Mouse (Mus musculus) retina, embryonic 14.5 days (tissue): ENCODE measurements at regions not wholly inside any gene's neighbourhood (a gene's known extent, or its start where the extent isn't known, plus 50 kb on each side); places are given as distances from the start of the nearest gene placed in this dataset.

Experiments used
- DNase-seq: peaks from one replicate; pipeline ENCODE4 v3.0.0-alpha.2; 2015; ENCODE audit warnings: low spot score

DNA sequence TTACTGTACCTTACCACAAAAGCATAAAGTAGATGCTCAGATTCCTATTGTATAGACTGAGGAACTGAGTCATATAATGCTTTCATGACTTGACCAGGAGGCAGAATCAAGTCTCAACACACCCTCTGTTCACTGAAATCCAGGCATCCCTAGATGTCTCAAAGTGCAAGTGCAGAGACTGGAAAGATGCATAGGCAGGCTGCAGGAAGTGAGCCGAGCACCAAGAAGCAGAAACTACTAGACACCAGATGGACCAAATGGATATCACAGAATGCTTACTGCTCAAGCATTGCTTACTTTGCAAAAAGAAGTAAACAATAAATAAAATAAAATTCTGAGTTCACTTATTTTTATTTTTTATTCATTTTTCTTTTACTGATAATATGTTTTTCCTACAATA, 143.0 kb upstream of the Cpeb2 start:
- DNase-seq, result no peak

DNA sequence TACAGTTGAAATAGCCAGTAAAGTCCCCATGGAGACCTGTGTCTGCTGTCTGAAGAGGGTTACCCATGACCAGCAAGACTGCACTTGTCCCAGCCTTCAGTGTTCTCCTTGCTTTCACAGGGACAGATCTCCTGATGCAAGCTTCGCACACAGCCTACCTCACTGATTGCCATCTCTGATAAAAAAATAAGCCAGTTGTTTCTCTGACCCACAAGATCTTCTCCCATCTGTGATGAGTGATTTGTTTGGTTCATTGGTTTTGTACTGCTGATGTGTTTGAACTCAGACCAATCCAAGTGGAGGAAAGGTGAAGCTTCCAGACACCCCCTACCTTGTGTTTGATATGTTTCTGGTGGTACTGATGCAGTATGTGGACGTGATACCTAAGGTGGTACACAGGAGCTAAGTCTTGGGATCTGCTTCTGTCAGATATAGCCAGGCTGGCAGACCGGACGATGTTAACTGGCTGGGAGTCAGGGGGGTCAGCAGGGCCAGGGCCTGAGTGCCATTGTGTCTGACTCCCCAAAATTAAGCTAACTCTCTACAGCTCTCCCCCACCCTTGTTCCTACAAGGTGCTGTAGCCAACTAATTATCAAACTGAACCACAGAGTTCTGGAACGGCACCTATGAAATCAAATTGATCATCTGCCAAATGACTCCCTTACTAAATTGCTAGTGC, 139.2 kb upstream of the Cpeb2 start:
- no peak for DNase-seq

DNA sequence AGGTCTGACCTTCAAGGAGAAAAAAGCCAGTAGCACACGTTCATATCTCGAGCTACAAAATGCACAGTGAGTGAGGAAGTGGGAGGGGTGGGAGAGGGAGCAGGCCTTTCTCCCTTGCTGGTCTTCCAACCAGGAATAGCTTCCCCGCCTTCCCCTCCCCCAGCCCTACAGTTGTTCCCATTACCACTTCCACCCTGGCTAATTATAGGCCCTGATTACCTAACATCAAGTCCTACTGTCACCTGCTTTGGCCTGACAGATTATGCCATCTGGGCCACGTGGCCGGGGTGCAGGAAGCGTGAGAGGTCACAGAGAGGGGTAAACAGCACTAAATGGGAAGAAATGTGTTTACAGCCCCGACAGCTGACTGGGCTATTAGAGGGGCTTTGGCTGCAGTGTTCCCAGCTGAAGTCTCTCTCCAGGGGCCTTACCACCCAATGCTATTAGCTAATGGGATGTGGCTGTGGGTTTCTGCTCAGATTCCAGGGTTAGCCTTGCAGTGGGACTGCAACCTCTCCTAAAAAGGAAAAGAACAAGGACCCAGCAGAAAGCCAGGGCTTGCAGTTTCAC, 138.6 kb upstream of the Cpeb2 start:
- DNase-seq, result peak; percentile 65

DNA sequence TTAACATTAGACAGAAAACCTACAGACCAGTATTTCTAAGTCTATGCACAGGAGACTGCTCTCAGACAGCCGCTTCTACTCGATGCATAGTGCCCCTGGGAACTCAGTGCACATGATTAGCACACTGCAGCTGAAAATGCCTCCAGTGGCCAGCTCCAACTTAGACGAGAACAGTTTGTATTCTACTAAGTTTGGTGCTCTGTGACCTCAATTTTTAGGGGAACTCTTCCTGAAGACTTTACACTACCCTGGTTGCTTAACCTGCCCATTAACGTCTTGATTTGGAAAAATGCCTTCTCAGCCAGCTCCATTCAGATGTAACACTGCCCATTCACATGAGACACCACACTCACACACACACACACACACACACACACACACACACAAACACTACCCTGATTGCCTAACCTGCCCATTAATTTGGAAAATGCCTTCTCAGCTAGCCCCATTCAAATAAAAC, 130.9 kb upstream of the Cpeb2 start:
- DNase-seq, result peak; percentile 17

DNA sequence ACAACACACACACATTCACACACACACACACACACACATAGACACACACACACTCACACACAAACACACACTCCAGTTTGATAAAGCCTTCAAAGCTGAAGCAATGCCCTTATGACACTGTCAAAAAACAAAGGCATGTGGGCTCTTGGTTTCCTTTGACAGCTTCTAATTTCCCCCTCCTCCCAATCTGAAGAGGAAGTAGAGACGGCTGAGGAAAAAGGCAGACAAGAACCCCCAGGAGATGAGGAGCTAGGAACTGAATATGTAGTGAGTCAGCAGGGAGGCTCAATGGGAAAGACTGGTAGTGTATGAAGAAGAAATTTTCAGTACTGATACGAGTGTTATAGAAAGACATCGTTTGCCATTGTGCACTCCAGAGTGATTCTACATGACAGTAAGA, 130.4 kb upstream of the Cpeb2 start:
- DNase-seq, result no peak

DNA sequence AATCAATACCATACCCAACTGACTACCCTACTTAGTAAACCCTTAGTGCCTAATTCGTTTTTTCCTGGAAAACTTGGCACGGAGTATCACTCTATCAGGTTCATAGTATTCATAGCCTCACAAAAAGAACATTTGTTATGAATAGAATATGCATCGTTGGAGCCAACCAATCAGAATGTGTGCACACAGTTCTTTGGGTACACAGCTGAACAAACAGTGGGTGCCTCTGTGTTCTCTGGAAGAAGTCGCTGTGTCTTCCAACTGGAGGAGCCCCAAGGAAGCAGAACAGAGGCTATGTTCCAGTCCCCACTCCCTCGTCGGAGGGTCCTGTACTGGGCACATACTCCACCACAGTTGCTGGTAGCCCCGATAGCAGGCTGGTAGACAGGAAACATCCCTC, 129.2 kb upstream of the Cpeb2 start:
- no peak for DNase-seq

DNA sequence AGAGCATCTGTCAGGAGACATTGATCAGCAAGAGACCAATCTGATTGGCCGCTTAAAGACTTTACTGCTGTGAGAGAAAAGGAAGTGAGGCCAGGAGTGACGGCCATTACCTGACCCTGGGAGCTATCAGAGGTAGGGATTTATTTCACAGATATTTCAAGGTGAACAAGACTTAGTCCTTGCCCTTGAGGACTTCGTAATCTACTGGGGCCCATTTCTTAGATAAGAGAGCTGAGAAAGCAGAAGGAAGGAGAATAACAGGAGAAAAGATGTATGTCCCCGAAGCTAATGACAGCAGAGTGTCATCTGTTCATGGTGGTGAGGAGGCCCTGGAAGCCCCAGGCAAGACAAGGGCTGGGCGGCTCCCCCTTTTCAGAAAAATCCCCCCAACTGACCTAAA, 127.4 kb upstream of the Cpeb2 start:
- DNase-seq, result no peak

DNA sequence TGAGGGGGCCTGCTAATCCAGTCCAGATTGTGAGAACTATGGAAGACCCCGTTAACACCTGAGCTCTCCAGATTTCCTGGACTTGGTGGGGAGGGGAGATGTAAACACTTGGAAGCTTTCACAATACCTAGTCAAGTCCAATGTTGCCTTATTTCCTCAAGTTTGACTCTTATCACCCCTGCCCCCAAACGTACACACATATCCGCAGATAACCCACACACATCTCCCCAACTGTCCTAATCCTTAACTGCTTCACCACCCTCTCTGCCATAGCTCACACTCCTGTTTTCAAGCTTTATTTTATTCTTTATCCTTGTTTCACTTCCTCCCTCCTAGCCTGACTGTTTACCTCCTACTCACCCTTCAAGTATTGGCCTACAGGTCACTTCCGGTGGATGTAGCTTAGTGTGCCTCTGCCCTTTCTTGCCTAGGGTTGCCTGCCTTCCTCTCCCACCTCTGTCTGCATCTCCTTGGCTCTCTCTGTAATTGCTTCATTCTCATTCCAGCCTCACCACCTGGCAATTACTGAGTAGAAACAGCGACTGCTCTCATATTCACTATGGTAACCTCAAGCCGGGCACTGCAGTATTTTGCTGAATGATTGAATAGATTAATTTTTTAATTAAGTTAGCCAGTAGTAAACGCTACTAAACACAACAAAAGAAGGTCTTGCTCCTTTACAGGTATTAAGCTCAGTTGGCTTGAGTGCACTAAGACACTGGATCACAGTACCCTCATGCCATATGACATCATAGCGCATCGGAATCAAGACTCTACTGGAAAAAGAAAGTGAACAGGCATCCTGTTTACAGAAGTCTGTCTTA, 125.3 kb upstream of the Cpeb2 start:
- no peak for DNase-seq

DNA sequence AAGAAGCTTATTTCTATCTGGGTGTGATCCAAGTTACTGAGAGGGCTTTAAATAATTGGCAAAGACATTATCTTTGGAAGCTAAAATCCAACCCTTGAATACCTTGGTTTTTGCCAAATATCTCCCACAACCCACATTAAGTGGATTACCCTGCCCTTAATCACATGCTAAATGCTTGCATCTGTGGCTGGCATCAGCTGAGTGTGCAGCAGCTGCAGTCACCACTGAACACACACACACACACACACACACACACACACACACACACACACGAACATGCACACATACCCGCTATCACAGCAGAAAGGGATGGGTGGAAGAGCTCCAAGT, 124.7 kb upstream of the Cpeb2 start:
- DNase-seq, result no peak

DNA sequence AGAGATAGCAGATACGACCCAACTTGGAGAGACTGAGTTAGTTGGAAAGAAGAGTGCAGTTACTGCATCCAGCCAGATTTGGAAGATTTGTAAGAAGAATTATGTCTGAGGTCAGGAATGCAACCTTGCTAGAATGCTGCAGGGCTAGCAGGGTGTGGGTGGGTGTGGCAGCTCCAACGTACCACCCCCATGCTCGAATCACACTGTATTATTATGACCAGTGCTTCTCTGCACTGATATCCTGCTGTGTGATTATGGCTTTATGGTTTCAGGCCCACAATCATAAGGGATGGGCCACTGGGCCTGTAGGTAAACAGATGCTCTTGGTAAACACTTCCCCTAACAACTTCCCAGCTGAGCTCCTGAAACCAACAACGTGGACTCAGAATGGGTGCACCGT, 122.8 kb upstream of the Cpeb2 start:
- no peak for DNase-seq

DNA sequence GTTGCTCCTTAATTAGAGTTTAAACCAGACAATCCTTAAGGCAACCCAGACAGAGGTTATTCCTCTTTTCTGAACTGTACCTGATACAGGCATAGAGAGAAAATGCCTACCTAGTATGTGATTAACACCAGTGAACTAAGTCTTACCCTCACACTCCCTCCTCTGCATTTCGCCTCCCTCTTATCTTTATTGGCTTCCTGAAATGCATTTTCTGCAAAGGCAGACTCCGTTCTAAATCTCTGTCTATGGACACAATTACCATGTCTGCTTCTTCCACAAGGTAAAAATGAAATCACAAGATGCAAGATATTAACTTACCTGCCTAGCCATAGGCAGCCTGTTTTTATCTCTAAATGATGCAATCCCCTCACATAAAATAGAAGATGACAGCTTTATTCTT, 121.2 kb upstream of the Cpeb2 start:
- no peak for DNase-seq

DNA sequence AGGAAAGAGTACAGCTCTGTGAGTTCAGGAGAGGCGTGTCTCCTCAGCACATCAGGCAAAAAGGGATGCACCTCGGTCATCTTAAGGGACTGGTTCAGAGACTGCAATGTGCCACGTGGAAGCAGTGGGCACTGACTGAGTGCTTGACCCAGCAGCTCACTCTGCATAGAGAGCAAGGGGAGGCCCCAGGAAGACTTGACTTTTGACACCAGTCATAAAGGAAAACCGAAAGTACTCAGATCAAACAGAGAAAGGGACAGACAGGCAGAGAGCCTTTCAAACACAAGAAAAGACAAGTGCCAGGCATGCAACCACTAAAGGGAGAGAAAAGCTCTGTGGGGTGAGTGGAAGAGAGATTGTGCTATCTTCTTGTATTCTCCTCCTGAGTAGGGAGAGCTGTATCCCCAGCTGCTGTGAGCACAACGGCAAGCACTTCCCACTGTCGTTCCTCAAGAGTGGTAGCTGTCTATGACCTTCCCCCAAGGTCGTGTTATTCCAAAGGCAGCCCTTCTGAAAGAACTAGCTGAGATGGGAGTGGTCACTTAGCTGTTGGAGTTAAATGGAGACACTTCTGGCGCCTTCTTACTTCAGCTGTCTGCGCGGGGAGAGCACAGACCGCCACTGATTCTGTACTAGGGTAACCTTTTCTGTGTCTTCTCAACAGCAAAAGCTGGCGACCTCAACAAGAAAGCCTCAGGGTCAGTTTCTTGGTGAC, 119.4 kb upstream of the Cpeb2 start:
- no peak for DNase-seq

DNA sequence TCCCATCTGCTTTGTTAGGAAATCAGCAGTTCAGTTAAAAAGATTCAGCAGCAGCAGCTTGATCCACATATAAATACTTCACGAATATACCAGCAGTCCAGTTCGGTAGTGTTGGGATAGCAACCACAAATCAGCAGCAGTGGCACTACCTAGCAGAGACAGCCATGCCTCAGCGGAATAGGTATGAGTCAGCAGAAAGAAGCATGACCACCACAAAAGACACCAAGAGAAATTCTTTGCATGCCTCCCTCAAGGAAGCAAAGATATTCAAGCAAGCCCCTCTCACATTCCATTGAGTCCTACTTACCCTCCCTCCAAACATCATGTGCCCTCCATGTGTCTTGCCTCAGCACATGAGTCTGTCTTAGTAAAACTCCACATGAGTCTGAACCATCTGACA, 117.5 kb upstream of the Cpeb2 start:
- no peak for DNase-seq

DNA sequence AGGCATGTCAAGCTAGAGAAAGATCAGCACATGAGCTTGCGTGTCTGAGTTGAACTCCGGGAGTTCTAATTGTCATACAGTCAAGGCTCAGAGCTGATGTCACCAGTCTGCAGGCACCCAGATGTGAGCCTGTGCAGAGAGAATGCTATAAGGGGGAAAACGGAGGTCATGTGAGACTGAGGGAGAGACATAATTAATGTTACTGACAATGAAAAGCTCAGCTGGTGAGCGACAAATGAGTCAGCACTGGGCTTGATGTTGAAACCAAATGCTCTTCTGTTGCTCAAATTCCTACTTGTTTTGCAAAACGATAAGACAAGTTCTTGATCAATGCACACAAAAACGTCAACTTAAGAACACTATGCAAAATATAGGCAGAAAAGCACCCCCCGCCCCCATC, 116.1 kb upstream of the Cpeb2 start:
- DNase-seq, result no peak

DNA sequence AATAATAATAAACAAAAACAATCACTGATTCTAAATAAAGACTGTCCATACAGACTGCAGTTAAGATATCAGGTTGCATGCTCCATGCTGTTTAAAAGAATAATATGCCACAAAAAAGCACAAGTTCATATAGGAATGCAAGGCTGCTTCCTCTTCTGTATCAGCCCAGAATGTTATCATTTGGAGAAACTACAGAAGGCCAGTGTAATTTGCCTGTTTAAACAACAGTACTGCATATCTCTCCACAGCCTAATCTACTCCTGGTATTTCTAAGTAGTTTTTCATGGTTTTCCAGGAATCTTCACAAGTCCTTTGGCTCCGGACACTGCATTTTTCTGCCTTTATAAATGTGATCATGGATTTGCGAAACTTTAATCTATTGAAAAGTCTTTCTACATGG, 111.9 kb upstream of the Cpeb2 start:
- DNase-seq, result no peak

DNA sequence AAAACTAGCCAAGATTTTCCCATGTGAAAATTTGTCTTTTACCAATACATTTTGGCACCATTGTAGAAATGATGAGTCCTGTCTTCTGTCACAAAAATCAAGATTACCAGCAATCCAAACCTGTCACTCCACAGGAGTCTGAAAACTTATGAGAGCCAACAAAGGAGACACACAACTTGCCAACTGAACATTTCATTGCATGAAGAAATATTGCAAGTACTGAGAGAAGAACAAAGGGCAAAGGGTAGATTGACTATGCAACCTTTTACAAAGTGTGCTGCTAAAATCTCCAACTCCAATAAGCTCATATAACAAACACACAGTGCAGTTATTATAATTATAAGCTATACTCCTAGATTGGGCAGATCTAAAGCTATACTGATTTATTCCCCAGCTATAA, 108.7 kb upstream of the Cpeb2 start:
- no peak for DNase-seq

DNA sequence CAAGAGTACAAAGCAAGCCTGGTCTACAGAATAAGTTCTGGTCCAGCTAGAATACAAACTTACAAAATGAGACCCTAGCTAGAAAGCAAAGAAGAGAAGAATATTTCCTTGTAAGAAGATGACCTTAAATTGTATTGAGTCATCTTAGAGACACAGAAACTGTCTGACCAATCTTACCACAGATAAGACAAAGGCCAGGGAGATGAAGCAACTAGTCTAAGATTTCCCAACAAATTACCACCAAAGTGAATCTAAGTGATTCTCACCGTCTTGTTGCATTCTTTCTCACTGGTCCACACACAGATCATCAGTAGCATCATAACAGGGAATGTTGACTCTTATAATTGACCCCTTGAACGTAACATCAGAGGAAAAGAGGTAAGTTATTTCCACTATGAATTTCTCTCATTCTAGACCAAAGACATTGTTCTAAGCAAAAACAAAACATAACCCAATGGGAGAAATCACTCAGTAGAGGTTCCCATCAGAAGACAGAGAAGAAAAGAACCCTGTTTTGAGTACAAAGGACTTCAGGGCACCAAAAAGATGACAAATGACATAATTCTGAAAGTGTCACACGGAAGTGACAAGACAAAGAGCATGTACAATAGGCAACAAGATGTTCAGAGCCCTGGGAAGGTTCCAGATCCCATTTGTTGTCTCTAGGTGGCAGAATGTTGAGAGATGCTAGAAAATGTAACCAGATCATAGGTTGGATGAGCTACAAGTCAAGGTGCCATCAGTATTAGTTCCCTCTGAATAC, 107.0 kb upstream of the Cpeb2 start:
- DNase-seq, result no peak

DNA sequence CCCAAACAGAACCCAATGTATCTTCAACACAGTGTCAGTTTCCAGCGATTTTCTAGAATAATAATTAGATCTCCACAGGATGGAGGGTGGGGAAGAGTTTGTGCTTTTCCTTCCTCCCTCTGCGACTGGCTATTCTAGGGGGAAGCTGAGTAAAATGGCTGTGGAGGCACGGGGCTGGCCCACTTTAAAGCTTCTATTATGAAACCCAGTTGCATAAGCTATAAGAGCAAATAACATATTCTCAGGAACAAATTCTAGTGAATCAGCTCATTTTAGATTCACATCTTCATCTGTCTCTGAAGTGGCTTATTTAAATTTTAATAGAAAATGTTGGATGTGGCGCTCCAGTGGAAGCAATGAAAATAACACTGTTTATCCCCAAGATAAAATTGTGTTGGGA, 102.6 kb upstream of the Cpeb2 start:
- DNase-seq, result no peak

DNA sequence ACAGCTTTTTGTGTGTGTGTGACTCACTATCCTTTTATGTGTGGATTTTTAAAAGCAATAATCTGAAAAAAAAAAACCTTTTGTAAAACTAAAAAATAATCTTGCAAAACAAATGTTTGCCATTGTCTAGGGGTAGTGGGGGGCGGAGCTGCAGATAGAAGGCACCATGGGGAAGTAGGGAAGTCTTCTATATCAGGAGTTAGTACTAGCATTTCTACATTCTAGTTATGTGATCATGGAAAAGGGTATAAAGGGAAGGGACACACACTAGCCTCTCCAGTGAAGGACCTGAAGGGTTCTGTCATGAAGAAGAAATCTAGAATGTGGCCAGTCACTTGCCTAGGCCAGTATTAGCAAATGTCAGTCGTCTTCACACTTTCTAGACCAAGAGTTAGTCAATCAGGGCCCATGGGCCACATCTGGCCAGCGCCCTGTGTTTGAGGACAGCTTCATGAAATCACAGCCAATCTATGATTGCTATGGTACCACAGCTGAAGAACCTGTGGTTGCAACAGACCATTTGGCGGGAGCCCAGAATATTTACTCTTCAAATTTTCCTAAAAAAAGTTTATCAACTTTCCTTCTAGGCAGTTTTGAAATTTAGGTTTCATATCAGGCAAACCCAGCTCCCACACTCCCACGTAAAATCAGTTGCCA, 101.9 kb upstream of the Cpeb2 start:
- DNase-seq, result no peak

DNA sequence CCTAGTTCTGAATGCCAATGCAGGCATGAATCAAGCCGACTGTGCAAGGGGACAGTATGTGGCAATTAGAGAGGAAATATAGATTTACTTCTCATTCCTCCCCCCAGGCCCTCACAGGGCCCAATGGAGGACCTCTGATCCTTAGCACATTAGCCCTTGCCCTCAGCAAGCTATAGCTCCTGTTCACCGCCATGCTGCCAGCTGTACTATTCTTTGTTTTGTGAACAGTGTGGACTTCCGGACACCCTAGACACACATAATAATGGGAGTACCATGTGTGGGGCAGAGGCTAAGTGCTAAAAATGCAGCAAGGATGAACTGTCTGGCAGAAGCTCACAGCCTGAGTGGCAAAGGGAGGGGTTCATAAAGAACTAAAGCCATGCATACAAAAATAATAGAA, 99.3 kb upstream of the Cpeb2 start:
- DNase-seq, result no peak

DNA sequence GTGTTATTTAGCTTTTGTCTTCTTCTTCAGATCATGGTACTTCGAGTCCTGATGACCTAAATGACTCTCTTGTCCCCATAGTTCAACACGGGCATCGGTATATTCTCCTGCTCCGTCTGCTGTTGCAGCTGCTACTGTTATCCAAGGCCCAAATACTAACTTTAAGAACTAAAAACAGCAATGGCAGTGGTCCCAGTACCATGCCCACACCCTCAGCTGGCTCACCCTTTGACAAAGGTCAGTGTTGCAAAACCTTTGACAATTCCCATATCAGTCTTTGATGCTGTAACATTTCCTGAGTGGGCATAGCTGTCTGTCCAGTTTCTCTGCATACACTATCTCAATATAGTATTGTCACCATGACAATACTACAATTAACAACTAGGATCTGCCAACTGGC, 96.8 kb upstream of the Cpeb2 start:
- DNase-seq, result no peak

DNA sequence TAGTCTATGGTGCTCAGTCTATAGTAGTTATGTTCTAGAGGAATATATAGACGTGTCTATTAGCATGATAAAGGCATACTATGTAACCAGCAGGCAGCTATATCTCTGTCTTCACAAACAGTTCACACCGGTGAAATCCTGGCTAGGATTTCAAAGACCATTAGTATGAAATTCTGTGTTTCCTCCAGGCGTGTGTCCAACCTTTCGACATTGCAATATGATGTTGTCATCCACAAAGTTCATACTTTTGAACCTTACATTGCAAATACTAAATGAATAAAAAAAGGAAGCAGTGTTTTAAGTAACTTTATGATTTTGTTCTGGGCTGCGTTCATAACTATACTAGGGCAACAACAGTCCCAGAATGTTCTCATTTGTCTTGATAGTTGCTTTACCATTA, 95.2 kb upstream of the Cpeb2 start:
- no peak for DNase-seq
